Mouse (Mus musculus) retina, embryonic 14.5 days (tissue): ENCODE measurements around the gene Tox2.

Experiments
- DNase-seq: peaks from one replicate; pipeline ENCODE4 v3.0.0-alpha.2; 2015; ENCODE audit warnings: low spot score

Gene Tox2

GRCm38 (mm10) chr2:163256765-163257164 lies 53.8 kb downstream of the Tox2 start:
- no peak for DNase-seq

- DNase-seq: no peak
Observed at GRCm38 (mm10) chr2:163261362-163262054, 58.6 kb downstream of the Tox2 start.

- DNase-seq: no peak
Observed at GRCm38 (mm10) chr2:163262055-163262420, 59.1 kb downstream of the Tox2 start.

- DNase-seq: no peak
Observed at GRCm38 (mm10) chr2:163267097-163267496, 64.2 kb downstream of the Tox2 start.

GRCm38 (mm10) chr2:163271581-163272492 lies 68.9 kb downstream of the Tox2 start:
- no peak for DNase-seq

GRCm38 (mm10) chr2:163273815-163274214 lies 70.9 kb downstream of the Tox2 start:
- no peak for DNase-seq

- DNase-seq: no peak
Observed at GRCm38 (mm10) chr2:163275986-163276385, 73.1 kb downstream of the Tox2 start.

- no peak for DNase-seq
Observed at GRCm38 (mm10) chr2:163277979-163278378, 75.1 kb downstream of the Tox2 start.

- DNase-seq: no peak
Observed at GRCm38 (mm10) chr2:163280636-163281322, 77.9 kb downstream of the Tox2 start.

- DNase-seq: no peak
Observed at GRCm38 (mm10) chr2:163284856-163285255, 81.9 kb downstream of the Tox2 start.

GRCm38 (mm10) chr2:163285335-163285734 lies 82.4 kb downstream of the Tox2 start:
- DNase-seq: no peak

- DNase-seq: no peak
Observed at GRCm38 (mm10) chr2:163285762-163286161, 82.8 kb downstream of the Tox2 start.

- peak; percentile 36 for DNase-seq
Observed at GRCm38 (mm10) chr2:163288881-163289379, 86.0 kb downstream of the Tox2 start.

GRCm38 (mm10) chr2:163296999-163297630 lies 94.2 kb downstream of the Tox2 start:
- peak; percentile 41 for DNase-seq

GRCm38 (mm10) chr2:163300069-163301060 lies 97.4 kb downstream of the Tox2 start:
- peak; percentile 50 for DNase-seq

GRCm38 (mm10) chr2:163301641-163302040 lies 98.7 kb downstream of the Tox2 start:
- no peak for DNase-seq

GRCm38 (mm10) chr2:163303037-163303436 lies 100.1 kb downstream of the Tox2 start:
- no peak for DNase-seq

- DNase-seq: no peak
Observed at GRCm38 (mm10) chr2:163309376-163309775, 106.5 kb downstream of the Tox2 start.

- no peak for DNase-seq
Observed at GRCm38 (mm10) chr2:163310163-163310688, 107.3 kb downstream of the Tox2 start.

GRCm38 (mm10) chr2:163317281-163317680 lies 114.4 kb downstream of the Tox2 start:
- no peak for DNase-seq
